Mouse (Mus musculus) heart, postnatal 0 days (tissue): ENCODE measurements around the gene Fstl4.

Source experiments
- CTCF ChIP-seq: IDR thresholded peaks from 2 replicates; pipeline ENCODE4 v1.5.1; 2016; ENCODE audit warnings: antibody characterized with exemption, control low read depth, low read depth
- EP300 ChIP-seq: IDR thresholded peaks from 2 replicates; pipeline ENCODE4 v1.6.1; 2016; ENCODE audit warnings: antibody characterized with exemption, low read depth

DNA sequence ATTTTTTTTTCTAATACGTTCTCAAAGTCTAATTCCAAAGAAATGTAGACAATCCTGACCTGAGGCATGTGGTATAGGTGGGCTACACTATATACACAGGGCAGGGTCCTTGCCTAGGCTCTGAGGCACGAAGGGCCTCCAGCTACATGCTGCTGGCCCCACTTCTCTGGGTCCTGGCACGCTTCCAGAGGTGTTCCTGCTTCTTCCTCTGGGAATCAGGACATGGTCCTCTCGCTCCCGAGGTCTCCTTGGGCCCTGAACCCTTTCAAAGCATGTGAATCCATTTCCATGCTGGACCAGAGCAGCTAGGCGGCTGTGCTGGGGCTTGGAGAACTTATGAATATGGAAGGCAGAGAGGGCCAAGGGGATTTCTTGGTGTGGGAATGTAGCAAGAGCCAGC is 292.3 kb downstream of the Fstl4 start:
- TF ChIP-seq CTCF (no peak), EP300 (no peak)
